Mouse (Mus musculus) B cell, adult 2 months (primary cell): Measurements from ENCODE around the gene Ccdc124.
A peak's percentile ranks its signal among the peaks of the same experiment; 100 is the strongest.
"Not testable (repeated sequence)": the region's sequence is repeated elsewhere in the genome, so short reads cannot be mapped to it uniquely, and the experiment has no call there.

Source experiments
- DNase-seq, 2 experiments: peaks; one replicate each; pipeline ENCODE4 v3.0.0; 2022

Ccdc124 gene

DNA sequence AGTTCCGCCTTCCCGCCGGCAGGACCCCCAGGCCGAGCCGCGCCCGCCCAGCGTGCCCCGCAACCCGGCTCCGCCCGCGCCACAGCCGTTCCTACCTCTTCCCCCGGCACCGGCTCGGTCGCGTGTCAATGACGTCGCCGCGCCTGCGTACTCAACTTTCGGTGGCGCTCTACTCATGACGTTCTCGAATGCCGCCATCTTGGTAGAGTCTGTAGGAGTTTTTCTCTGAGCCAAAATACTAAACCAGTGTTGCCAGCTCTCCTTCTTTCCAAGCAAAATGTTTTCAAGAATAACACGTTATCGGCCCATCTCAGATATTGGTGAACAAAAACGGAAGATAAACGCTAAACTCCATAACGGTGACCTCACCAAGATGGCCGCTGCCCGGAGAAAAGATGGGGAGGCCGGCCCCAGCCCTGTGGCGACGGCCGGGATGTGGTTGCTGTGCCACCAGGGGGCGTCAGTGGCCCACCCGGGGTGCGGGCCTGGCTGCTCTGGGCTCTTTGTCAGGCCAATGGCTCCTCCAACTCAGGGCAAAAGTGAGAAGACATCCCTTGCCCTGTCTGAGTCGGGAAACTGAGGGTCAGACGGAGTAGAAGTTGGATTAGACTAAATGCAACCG is at the start of gene Ccdc124:
Gene Ccdc124, minus strand, starts transcription at position 572 of the 622 bp plus-strand sequence.
- DNase-seq = peak; percentile 97 to 98

DNA sequence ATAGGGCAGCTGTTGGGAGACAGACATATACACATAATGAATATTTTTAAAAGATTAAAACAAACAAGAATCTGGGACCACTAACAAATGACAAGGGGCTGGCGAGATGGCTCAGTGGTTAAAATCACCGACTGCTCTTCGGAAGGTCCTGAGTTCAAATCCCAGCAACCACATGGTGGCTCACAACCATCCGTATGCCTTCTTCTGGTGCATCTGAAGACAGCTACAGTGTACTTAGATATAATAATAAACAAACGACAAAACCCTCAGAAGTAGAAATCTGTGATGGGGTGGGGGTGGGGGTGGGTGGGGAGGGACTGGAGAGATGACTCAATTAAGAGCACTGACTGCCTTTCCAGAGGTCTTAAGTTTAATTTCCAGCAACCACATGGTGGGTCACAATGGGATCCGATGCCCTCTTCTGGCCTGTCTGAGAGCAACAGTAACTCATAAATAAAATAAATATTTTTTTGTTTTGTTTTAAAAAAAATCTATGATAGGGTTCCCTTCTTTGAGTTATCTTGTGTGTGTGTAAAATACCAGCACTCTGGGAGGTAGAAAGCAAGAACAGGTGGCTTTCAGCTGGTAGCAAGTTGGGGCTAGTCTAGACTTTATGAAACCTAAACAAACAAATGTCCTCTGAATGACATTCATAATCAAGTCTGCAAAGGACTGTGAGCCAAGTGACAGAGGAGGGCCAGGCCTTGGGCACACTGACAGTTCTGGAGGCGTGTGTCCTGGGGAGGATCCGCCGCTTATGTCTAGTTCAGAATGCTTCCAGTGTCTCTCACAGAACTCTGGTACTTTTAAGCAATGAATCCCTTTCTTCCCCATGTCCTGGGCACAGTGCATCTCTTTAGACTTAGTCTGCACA is 46.6 kb upstream of the Ccdc124 start:
- no peak for DNase-seq

DNA sequence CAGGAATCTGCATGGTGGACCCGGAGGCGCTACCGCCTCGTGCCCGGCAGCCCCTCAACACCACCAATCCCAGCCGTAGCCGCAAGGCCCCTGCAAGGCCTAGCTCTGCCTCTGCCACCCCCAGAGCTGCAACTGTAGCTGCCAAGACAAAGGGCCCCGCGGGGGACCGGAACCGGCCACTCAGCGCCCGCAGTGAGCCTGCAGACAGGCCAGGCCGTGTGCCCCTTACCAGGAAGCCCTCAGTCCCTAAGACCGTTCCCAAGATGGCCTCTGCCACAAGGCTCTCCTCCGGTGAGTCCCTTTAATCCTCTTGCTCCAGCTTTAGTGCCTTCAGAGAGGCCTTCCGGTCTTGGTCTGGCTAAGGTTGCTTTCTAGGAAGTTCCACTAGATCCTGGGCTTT is 41.0 kb upstream of the Ccdc124 start:
- no peak for DNase-seq

DNA sequence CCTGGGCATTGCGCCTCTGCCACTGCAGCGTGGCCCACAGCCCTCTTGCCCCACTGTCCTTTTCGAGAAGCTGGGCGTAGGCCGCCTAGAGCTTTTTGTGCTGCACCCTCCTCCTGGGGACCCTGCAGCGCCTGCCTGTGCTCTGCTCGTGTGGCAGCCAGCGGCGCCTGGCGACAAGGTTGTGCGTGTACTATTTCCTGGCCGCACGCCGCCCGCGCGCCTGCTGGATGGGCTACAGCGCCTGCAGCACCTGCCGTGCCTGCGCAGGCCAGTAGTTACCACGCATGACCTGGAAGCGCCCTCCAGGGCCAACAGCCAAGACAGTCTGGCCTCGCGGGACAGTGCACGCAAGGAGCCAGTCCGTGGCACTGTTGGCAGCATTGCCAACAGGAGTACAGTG is 39.8 kb upstream of the Ccdc124 start:
- no peak for DNase-seq

DNA sequence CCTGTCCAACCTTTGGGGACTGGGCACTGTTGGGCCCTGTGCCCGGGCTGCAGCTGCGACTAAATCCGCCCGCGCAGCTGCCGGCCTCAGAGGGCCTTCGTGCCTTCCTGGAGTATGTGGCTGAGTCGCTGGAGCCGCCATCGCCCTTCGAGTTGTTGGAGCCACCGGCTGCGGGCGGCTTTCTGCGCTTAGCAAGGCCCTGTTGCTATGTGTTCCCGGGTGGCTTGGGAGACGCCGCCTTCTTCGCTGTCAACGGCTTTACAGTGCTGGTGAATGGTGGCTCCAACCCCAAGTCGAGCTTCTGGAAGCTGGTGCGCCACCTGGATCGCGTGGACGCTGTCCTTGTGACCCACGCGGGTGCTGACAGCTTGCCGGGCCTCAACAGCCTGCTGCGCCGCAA is 39.2 kb upstream of the Ccdc124 start:
- no peak for DNase-seq

DNA sequence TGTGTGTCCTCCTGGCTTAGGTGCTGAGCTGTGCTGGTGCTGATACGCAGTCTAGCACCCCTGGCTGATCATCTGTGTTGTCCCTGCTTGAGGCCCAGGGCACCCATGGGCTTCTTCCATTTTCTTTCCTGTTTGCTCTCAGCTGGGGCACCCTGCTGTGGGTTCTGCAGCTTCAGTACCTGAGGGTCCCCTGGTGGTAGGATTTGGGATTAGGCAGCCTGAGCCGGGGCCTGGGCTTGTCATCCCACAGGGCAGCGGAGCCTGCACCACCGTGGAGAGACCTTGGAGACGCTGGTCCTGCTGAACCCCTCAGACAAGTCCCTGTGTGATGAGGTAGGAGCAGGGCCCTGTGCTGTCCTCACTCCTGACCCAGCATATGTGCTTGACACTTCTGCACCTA is 37.9 kb upstream of the Ccdc124 start:
- DNase-seq = peak in 1 of 2 experiments; percentile 17

DNA sequence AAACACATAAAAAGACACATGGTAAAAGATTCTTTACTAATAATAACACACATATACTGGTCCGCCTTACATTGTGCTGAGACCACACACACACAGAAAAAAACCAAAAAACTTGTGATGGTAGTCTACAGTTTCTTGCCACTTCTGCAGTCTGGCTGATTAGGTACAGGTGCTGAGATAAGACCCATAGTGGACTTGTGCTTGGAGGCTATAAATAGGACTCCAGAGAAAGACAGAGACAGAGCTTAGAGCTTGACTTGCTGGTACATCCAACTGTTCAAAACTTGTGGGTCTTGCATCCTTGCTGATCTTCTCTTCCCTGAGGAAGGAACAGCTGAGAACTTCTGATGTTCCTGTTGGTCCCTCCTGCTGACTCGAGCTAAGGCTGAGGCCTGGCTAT is 33.8 kb upstream of the Ccdc124 start:
- DNase-seq = no peak

- peak; percentile 83 to 84 for DNase-seq
Measured at GRCm38 (mm10) chr8:70905831-70906736, 32.3 kb upstream of the Ccdc124 start, which contains the start of gene Map1s. Map1s (plus strand) TSS chr8:70905932.

DNA sequence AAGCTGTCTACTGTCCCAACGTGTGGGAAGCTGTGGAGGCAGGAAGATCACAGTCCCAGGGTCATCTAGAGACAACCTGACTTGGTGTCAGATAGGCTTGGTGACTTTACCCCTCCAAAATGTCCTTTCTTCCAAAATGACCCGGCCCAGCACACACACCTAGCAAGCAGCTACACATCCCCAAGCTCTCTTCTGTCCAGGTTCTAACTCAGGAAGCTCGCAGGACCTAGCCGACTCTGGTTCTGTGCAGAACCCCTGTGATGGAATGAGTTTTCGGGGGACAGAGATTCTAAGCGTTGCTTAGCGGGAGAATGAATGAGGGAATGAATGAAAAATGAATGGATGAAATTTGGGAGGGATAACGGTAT is 31.7 kb upstream of the Ccdc124 start:
- no peak for DNase-seq

DNA sequence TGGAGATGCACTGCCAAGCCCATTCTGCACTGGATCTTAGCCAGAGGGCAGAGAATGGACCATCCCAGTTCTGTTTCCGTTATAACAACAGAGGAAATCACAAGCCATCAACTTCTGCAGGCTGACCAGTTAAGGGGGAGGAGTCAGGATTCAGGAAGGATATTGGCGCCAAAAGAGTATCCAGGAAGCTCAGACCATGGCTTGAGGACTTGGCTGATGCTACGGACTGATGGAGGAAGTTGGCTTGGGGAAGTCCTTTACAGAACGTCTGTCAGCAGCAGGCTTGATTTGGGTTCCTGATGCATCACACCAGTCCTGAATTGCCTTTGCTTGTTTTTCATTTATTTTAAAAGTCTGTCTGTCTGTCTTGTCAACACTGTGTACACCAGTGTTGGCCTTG is 30.8 kb upstream of the Ccdc124 start:
- peak in 1 of 2 experiments; percentile 20 for DNase-seq

DNA sequence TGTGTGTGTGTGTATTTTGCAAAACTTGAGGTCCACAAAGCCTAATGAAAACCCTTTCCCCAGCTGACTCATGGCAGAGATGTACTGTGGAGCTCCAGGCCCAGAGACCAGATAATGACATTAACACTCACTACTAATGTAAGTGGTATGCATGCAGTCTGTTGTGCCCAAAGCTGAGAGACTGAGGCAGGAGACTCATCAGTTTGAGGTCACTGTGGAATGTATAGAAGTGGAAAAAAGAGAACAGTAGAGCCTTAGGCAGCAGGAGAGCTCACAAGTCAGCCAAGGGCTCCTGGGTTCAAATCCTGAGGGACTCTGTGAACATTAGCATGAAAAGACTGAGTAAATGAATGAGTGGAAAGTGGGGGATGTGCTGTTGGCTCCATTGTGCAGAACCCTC is 29.8 kb upstream of the Ccdc124 start:
- no peak for DNase-seq

- no peak for DNase-seq
Measured at GRCm38 (mm10) chr8:70903112-70903511, 29.4 kb upstream of the Ccdc124 start.

GRCm38 (mm10) chr8:70902211-70902610 is 28.5 kb upstream of the Ccdc124 start:
- no peak for DNase-seq

- no peak for DNase-seq
Measured at GRCm38 (mm10) chr8:70900872-70901387, 27.2 kb upstream of the Ccdc124 start.

GRCm38 (mm10) chr8:70899226-70899625 is 25.5 kb upstream of the Ccdc124 start:
- no peak for DNase-seq

GRCm38 (mm10) chr8:70898661-70899198 is 25.0 kb upstream of the Ccdc124 start:
- DNase-seq = peak; percentile 58 to 61

GRCm38 (mm10) chr8:70897681-70898413 is 24.1 kb upstream of the Ccdc124 start:
- DNase-seq = peak; percentile 89 to 90

- peak; percentile 92 to 93 for DNase-seq
Measured at GRCm38 (mm10) chr8:70897021-70897680, 23.4 kb upstream of the Ccdc124 start, which contains the start of gene Rpl18a. Rpl18a (minus strand) TSS chr8:70897412.

GRCm38 (mm10) chr8:70896316-70897020 is 22.7 kb upstream of the Ccdc124 start:
- no peak for DNase-seq

GRCm38 (mm10) chr8:70895571-70896259 is 22.0 kb upstream of the Ccdc124 start:
- not testable (repeated sequence) for DNase-seq
